Mouse (Mus musculus) MEL (cell line): ENCODE results near the gene Bcar1.

ENCODE experiments used
- CHD1 ChIP-seq: IDR thresholded peaks from 2 replicates; pipeline ENCODE4 v1.6.1; 2012; ENCODE audit warnings: low read depth, mild to moderate bottlenecking, inconsistent platforms, low read length, improper control_type of control experiment
- CTCF ChIP-seq, 3 experiments: IDR thresholded peaks in 2 of 3; conservative IDR thresholded peaks in 1 of 3; 2 replicates each; pipeline ENCODE4 v1.5.1; 2011 to 2012; ENCODE audit warnings: low read length in 3 of 3, low read depth in 2 of 3, mild to moderate bottlenecking in 2 of 3, improper control_type of control experiment in 1 of 3, inconsistent platforms in 1 of 3, mixed read lengths in 1 of 3, moderate library complexity in 1 of 3; ENCODE audit not compliant: control insufficient read depth in 1 of 3, insufficient read depth in 1 of 3, poor library complexity in 1 of 3, severe bottlenecking in 1 of 3
- E2F4 ChIP-seq: IDR thresholded peaks from 2 replicates; pipeline ENCODE4 v1.6.1; 2011; ENCODE audit warnings: low read depth, low read length, improper control_type of control experiment, borderline replicate concordance
- KAT2A ChIP-seq: conservative IDR thresholded peaks from 2 replicates; pipeline ENCODE4 v1.6.1; 2012; ENCODE audit warnings: low read depth, low read length, improper control_type of control experiment, inconsistent platforms
- MAX ChIP-seq: IDR thresholded peaks from 2 replicates; pipeline ENCODE4 v1.6.1; 2011; ENCODE audit warnings: low read length, improper control_type of control experiment
- MXI1 ChIP-seq: IDR thresholded peaks from 2 replicates; pipeline ENCODE4 v1.6.1; 2011; ENCODE audit warnings: mild to moderate bottlenecking, low read depth, low read length, improper control_type of control experiment
- POLR2A ChIP-seq, 2 experiments: IDR thresholded peaks; 2 replicates each; pipeline ENCODE4 v1.6.1; 2011 to 2012; ENCODE audit warnings: low read length in 2 of 2, mild to moderate bottlenecking in 2 of 2, control low read depth in 1 of 2, improper control_type of control experiment in 1 of 2, low read depth in 1 of 2, moderate library complexity in 1 of 2; ENCODE audit not compliant: control insufficient read depth in 1 of 2, insufficient read depth in 1 of 2, poor library complexity in 1 of 2
- RAD21 ChIP-seq: IDR thresholded peaks from 2 replicates; pipeline ENCODE4 v1.6.1; 2011; ENCODE audit warnings: mild to moderate bottlenecking, low read depth, low read length, improper control_type of control experiment
- ZMIZ1 ChIP-seq: IDR thresholded peaks from 2 replicates; pipeline ENCODE4 v1.6.1; 2012; ENCODE audit warnings: low read depth, mild to moderate bottlenecking, inconsistent platforms, low read length, improper control_type of control experiment, moderate library complexity

DNA sequence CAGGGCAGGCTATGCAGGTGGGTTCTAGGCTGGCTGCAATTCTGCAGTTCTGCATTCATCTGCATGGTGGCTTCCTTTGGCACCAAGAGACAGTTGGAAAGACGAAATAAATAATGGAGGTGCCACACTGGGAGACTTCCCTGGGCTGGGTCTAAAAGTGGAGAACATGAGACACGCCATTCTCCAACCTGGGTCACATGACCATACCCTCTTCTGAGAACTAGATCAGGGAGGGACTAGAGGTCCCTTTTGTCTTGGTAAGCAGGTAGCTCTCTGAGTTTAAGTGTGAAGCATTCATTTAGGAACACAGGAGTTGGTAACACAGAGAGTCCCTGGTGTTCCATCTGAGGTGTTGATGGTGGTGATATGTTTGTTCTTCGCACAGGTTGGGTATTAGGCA lies 43.4 kb downstream of the Bcar1 start:
- no peak for TF ChIP-seq E2F4
- no peak for TF ChIP-seq CTCF (IDR thresholded peaks at IDR 0.05 in 2 of 3, conservative IDR thresholded peaks at IDR 0.05 in 1 of 3; ENCODE audit: control insufficient read depth in 1 of 3, insufficient read depth in 1 of 3, low read depth in 2 of 3, low read length in 3 of 3, poor library complexity in 1 of 3, severe bottlenecking in 1 of 3)
- TF ChIP-seq MXI1, result no peak
- no peak for TF ChIP-seq ZMIZ1
- TF ChIP-seq MAX, result no peak
- TF ChIP-seq KAT2A, result no peak
- no peak for TF ChIP-seq RAD21
- no peak for TF ChIP-seq POLR2A (IDR thresholded peaks at IDR 0.05; ENCODE audit: control insufficient read depth in 1 of 2, insufficient read depth in 1 of 2, low read depth in 1 of 2, low read length in 2 of 2, poor library complexity in 1 of 2)
- TF ChIP-seq CHD1, result no peak
